Mouse (Mus musculus) embryonic facial prominence, embryonic 15.5 days (tissue): ENCODE data around the gene Map2k5. TPM values are rescaled to one million over a fixed set of nuclear protein-coding genes. Genes with fewer than 3 reads are reported as not detected.

Source experiments
- ATAC-seq: fragments of 200-750 bp; cut with Nextera tagmentation; 2 replicates; pipeline ENCODE4 v1.8.0; 2017; ENCODE audit warnings: low read depth, moderate TSS enrichment; ENCODE audit not compliant: insufficient number of reproducible peaks, low FRiP score, low TSS enrichment
- H3K27ac ChIP-seq: fragments of 300-500 bp; sonication (generic); replicated peaks from 2 replicates; pipeline ENCODE4 v1.5.1; 2015; ENCODE audit warnings: mild to moderate bottlenecking, inconsistent platforms
- H3K27me3 ChIP-seq: fragments of 300-500 bp; sonication (generic); 2 replicates; pipeline ENCODE4 v1.6.1; 2015; ENCODE audit warnings: inconsistent platforms
- H3K36me3 ChIP-seq: fragments of 300-500 bp; sonication (generic); 2 replicates; pipeline ENCODE4 v1.6.1; 2015; ENCODE audit warnings: mild to moderate bottlenecking, inconsistent platforms
- H3K4me1 ChIP-seq: fragments of 300-500 bp; sonication (generic); 2 replicates; pipeline ENCODE4 v1.6.1; 2015; ENCODE audit warnings: inconsistent platforms
- H3K4me2 ChIP-seq: fragments of 300-500 bp; sonication (generic); replicated peaks from 2 replicates; pipeline ENCODE4 v1.6.1; 2015; ENCODE audit warnings: mild to moderate bottlenecking, inconsistent platforms
- H3K4me3 ChIP-seq: fragments of 300-500 bp; sonication (generic); replicated peaks from 2 replicates; pipeline ENCODE4 v1.5.1; 2015; ENCODE audit warnings: mild to moderate bottlenecking, inconsistent platforms
- H3K9ac ChIP-seq: fragments of 300-500 bp; sonication (generic); 2 replicates; pipeline ENCODE4 v1.6.1; 2015; ENCODE audit warnings: inconsistent platforms
- H3K9me3 ChIP-seq: fragments of 300-500 bp; sonication (generic); replicated peaks from 2 replicates; pipeline ENCODE4 v1.6.1; 2016; ENCODE audit warnings: inconsistent platforms
- WGBS: fragments of 180-500 bp; shearing (Covaris S2); methylation state at CpG from one replicate; pipeline ENCODE4 v1.1.7; 2015; 5-methylcytosine and 5-hydroxymethylcytosine counted together
- polyA plus RNA-seq: library from polyadenylated mRNA; unstranded; fragments of >200 nt; fragmentation: Nextera tagmentation; extraction: Ambion mirVana; gene quantifications from 2 replicates; pipeline ENCODE4 v1.2.1, GENCODE M21; 2015

The Map2k5 gene
- polyA plus RNA-seq, 1 experiment from 2014 or later: 33.3 TPM

- no peak overlapping the region for H3K9ac ChIP-seq
- peak overlapping the region; percentile 46 for H3K4me2 ChIP-seq
- no peaks in the 10 kb centered on the region for H3K36me3 ChIP-seq
- peaks cover 78% of the 10 kb centered on the region for H3K4me1 ChIP-seq
- H3K4me3 ChIP-seq: peak overlapping the region; percentile 34
- H3K27ac ChIP-seq: no peak overlapping the region
- WGBS: 3% methylated on average over 79 of the region's 80 CpGs
- ATAC-seq: no peak
- peaks cover 99% of the 10 kb centered on the region for H3K27me3 ChIP-seq
- H3K9me3 ChIP-seq: no peaks in the 10 kb centered on the region
These were observed 233.0 kb downstream of the Map2k5 start for GRCm38 (mm10) chr9:63144502-63145248.

DNA sequence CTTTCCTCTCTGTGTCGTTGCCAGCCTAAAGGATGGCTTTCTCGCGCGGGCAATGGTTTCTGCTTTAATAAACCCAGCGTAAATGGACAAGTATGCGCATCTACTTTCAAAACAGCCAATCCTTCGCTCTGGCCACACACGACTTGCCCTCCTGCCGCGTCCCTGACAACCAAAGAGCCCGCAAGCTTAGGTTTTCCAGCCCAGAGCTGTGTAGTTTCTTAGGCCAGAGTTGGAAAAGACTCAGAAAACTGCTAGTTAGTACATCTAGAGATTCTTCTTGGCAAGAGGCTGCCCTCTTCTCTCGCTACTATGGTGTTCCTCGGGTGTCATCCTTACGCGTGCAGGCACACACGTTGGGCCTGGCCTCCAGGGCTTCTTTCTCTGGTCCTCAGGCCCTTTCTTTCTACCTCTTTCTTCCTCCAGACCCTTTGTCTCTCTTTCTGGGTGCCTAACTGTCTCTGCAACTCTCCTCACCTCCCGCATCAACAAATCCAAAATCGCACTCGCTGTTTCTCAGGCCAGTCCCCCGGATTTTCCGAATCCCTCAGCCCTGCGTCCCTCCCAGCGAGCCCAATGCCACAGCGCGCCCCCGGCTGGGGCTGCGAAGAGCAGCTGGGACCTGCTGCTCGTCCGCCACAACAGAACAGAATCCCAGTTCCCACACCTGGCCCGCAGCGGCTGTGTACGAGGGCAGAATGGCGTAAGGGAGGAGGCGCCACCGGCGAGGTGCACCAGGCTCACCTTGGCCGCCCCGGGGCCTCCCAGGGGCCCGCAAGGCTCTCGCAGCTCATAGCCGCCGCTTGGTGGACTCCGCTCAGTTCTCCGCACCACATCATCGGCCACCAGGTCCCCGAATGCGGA lies 233.8 kb downstream of the Map2k5 start:
- H3K9me3 ChIP-seq: no peaks in the 10 kb centered on the region
- H3K27ac ChIP-seq: no peak overlapping the region
- ATAC-seq: no peak
- WGBS: 2% methylated on average over 47 of the region's 47 CpGs
- no peaks in the 10 kb centered on the region for H3K36me3 ChIP-seq
- H3K27me3 ChIP-seq: peaks cover 99% of the 10 kb centered on the region
- H3K4me2 ChIP-seq: peak overlapping the region; percentile 46; the same call in 1 of the 2 replicates
- peak overlapping the region; percentile 34 for H3K4me3 ChIP-seq
- no peak overlapping the region for H3K9ac ChIP-seq
- H3K4me1 ChIP-seq: peaks cover 72% of the 10 kb centered on the region

- Histone ChIP-seq H3K9me3 (no peaks in the 10 kb centered on the region), H3K4me3 (peak overlapping the region; percentile 17; the same call in 1 of the 2 replicates), H3K36me3 (no peaks in the 10 kb centered on the region), H3K27ac (no peak overlapping the region), H3K27me3 (peaks cover 98% of the 10 kb centered on the region), H3K4me1 (peaks cover 72% of the 10 kb centered on the region), H3K4me2 (no peak overlapping the region), H3K9ac (no peak overlapping the region)
- no peak for ATAC-seq
- 1% methylated on average over 25 of the region's 25 CpGs for WGBS
These were observed 234.5 kb downstream of the Map2k5 start for GRCm38 (mm10) chr9:63143227-63143626.

DNA sequence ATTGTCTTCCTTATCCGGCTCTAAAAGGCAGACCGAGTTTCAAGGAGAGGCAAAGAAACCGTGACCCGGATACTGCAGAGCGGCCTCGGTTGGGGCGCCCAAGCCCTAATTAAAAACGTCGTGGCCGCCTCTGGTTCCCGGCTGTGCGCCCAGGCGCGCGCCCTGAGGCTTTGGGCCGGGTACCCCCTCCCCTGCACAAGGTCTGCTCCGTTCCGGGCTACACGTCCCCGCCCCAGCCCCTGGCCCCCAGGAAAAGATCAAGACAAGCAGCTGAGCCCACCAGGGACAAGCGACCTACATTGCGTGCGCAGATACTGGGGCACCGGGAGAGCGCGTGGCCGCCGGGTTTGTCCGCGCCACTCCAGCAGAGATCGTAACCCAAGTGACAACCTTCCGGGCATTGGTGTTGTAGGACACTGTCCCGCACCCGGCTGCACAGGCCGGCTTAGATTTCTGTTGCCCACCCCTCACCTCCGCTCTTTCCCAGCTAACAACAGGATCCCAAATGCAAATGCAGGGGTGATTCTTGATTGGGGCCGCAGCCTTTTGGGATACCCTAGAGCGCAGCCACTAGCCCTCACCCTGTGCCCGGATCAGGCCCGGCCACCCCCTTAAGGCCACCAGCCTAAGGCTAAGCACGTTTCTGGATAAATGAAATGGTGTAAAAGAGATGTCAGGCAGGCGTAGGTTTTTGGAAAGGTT lies 235.2 kb downstream of the Map2k5 start:
- no peak for ATAC-seq
- Histone ChIP-seq H3K27ac (no peak overlapping the region), H3K9ac (no peak overlapping the region), H3K9me3 (no peaks in the 10 kb centered on the region), H3K4me1 (peaks cover 69% of the 10 kb centered on the region), H3K4me3 (peak overlapping the region; percentile 17), H3K27me3 (peaks cover 97% of the 10 kb centered on the region), H3K4me2 (peak overlapping the region; percentile 40), H3K36me3 (no peaks in the 10 kb centered on the region)
- WGBS: under 1% methylated on average over 42 of the region's 42 CpGs

GRCm38 (mm10) chr9:63141641-63142334 lies 235.9 kb downstream of the Map2k5 start:
- Histone ChIP-seq H3K27me3 (peaks cover 97% of the 10 kb centered on the region), H3K9me3 (no peaks in the 10 kb centered on the region), H3K9ac (no peak overlapping the region), H3K4me1 (peaks cover 70% of the 10 kb centered on the region), H3K4me3 (peak overlapping the region; percentile 17; the same call in 1 of the 2 replicates), H3K4me2 (peak overlapping the region; percentile 40), H3K36me3 (no peaks in the 10 kb centered on the region), H3K27ac (no peak overlapping the region)
- ATAC-seq: no peak
- WGBS: 1% methylated on average over 24 of the region's 24 CpGs

DNA sequence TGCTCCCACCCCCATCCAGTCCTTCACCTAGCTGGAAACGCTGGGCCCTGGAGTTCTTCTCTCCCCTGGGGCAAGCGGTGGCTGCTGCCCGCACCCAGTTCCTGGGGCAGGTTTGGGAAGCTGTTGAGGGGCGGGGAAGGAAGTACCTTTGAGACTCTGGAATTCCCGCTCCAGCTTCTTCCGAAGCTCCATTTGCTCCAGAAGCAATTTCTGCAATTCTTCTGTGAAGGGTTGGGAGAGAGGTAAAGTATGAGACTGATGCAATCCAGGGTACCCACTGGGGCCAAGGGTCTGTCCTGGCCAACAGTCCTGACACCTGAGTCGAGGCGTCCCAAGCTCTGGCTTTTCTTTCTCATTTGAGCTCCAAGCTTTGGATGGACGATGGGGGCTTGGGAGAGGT lies 237.5 kb downstream of the Map2k5 start:
- peaks cover 97% of the 10 kb centered on the region for H3K27me3 ChIP-seq
- no peak overlapping the region for H3K4me2 ChIP-seq
- ATAC-seq: no peak
- no peak overlapping the region for H3K4me3 ChIP-seq
- no peak overlapping the region for H3K9ac ChIP-seq
- 1% methylated on average over 9 of the region's 9 CpGs for WGBS
- no peaks in the 10 kb centered on the region for H3K9me3 ChIP-seq
- peaks cover 68% of the 10 kb centered on the region for H3K4me1 ChIP-seq
- no peaks in the 10 kb centered on the region for H3K36me3 ChIP-seq
- H3K27ac ChIP-seq: no peak overlapping the region

- Histone ChIP-seq H3K27me3 (peaks cover 97% of the 10 kb centered on the region), H3K4me2 (no peak overlapping the region), H3K9ac (no peak overlapping the region), H3K4me1 (peaks cover 68% of the 10 kb centered on the region), H3K9me3 (no peaks in the 10 kb centered on the region), H3K4me3 (no peak overlapping the region), H3K36me3 (no peaks in the 10 kb centered on the region), H3K27ac (no peak overlapping the region)
- 4% methylated on average over 17 of the region's 17 CpGs for WGBS
- no peak for ATAC-seq
These were observed 238.0 kb downstream of the Map2k5 start for GRCm38 (mm10) chr9:63139661-63140060.

DNA sequence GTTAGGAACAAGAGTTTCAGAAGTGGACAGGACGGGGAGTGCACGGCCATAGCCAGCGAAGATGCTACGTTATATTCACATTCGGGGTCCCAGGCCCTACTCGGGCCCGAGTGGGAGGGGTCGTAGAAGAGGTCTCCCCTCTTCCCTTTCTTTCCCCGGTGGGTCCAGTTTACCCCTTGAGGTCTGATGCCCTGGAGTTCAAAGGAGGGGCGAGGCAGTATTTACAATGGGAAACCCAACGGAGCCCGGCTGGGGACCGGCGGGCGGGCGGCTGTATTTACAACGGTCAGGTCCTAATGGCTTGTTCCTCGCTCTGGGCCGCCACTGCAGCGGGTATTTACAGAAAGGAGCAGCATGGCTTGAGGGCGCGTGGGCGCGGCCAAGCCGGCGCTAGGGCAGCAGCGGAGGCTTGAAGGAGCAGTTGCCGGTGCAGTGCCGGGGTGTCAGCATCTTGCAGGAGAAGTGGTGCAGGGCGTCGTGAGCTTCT lies 239.2 kb downstream of the Map2k5 start:
- Histone ChIP-seq H3K4me1 (peaks cover 67% of the 10 kb centered on the region), H3K27ac (no peak overlapping the region), H3K27me3 (peaks cover 97% of the 10 kb centered on the region), H3K9ac (no peak overlapping the region), H3K9me3 (no peaks in the 10 kb centered on the region), H3K4me2 (peak overlapping the region; percentile 36), H3K4me3 (peak overlapping the region; percentile 23), H3K36me3 (no peaks in the 10 kb centered on the region)
- 1% methylated on average over 31 of the region's 31 CpGs for WGBS
- no peak for ATAC-seq

DNA sequence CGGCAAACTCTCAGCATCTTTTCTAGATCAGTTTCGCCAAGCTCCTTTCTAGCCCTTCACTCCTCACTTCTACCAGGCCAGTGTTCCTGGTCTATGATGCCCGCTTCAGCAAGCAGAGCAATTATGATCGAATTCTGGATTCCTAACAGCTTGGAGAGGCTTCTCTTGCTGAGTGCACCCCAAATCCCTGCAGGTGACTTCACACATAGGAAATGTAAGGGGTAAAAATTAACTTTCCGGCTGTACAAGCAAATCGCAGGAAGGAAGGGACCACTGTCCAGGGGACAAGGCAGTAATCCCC lies 240.1 kb downstream of the Map2k5 start:
- H3K27me3 ChIP-seq: peaks cover 90% of the 10 kb centered on the region
- H3K9ac ChIP-seq: no peak overlapping the region
- H3K4me2 ChIP-seq: no peak overlapping the region
- no peak overlapping the region for H3K4me3 ChIP-seq
- ATAC-seq: no peak
- H3K4me1 ChIP-seq: peaks cover 62% of the 10 kb centered on the region
- no peaks in the 10 kb centered on the region for H3K36me3 ChIP-seq
- H3K27ac ChIP-seq: no peak overlapping the region
- 3% methylated on average over 6 of the region's 6 CpGs for WGBS
- H3K9me3 ChIP-seq: no peaks in the 10 kb centered on the region

DNA sequence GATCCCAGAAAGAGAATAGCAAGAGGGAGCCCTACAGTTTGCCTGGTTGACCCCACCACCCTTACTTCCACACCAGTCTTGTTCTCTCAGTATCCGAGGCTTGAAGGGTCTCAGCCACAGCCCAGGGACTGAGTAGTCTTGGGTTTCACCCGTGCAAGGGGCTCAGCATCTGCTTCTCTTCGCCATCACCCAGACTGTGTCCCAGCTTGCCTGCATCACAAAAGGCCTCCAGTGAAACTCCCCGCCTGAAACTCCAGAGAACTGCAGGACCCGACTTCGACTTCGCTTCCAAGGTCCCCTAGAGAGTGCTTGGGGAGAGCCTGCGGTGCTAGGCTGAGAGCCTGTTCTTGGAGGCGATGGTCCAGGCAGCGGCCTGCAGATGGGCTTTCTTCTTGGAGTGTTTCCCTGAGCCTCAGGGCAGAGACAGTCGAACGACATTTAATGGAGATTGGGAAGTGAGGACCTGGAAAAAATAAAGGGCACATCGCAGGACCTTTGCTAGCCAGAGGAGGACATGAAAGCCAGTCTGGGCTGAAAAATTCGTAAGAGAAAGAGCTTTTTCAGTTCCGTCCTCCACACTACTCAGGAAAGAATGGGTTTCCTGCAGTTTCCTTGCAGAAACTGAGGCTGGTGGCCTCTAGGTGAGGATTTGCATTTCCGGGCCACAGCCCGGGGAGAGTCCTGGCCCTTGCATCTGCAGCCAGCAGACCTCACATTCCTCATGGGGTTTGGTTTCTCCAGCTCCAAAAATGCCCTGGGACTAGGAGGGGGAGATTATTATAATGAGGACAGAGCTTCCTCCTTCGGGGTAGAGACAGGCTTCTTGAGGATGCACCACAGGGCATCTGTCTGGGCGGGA lies 240.7 kb downstream of the Map2k5 start:
- ATAC-seq: no peak
- H3K27me3 ChIP-seq: peaks cover 84% of the 10 kb centered on the region
- no peak overlapping the region for H3K4me2 ChIP-seq
- no peak overlapping the region for H3K27ac ChIP-seq
- H3K9ac ChIP-seq: no peak overlapping the region
- no peaks in the 10 kb centered on the region for H3K36me3 ChIP-seq
- H3K4me1 ChIP-seq: peaks cover 62% of the 10 kb centered on the region
- 6% methylated on average over 19 of the region's 19 CpGs for WGBS
- H3K9me3 ChIP-seq: no peaks in the 10 kb centered on the region
- no peak overlapping the region for H3K4me3 ChIP-seq
